Mouse (Mus musculus): ENCODE data around the gene Zfp3. TPM values are rescaled to one million over a fixed set of nuclear protein-coding genes. Genes with fewer than 3 reads are reported as not detected.
A peak's percentile ranks its signal among the peaks of the same experiment; 100 is the strongest.
"Not testable (repeated sequence)": the region's sequence is repeated elsewhere in the genome, so short reads cannot be mapped to it uniquely, and the experiment has no call there.

Zfp3 gene
- polyA plus RNA-seq, 1 experiment = 1.1 TPM

DNA sequence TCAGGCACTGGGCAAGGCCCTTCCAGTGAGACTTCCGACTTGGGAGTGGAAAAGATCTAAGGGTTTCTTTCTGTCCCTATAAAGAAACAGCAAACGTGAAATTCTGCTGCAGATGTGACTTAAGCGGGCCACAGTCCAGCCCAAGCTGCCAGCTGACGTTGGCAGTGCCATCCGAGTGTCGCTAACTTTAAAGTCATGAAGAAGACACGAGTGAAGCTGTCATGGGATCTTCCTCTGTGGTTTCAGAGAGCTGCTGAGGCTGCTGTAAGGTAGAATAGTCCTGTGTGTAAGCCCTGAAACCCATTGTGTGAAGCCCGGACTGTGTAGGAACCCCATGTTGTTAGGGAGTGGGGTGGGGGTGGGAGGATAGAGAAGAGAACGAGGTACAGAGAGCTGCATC, 1.4 kb upstream of the Zfp3 start:
- Histone ChIP-seq H3K36me3 (ENCODE audit: control insufficient read depth, insufficient read depth) (no peaks in the 10 kb centered on the region), H3K79me2 (ENCODE audit: control insufficient read depth, insufficient read depth) (no peaks in the 10 kb centered on the region), H3K4me3 (ENCODE audit: insufficient read depth, poor library complexity, severe bottlenecking) (no peak overlapping the region), H3K79me3 (ENCODE audit: low read depth) (no peaks in the 10 kb centered on the region), H3ac (ENCODE audit: control insufficient read depth, insufficient read length, low read depth) (no peak overlapping the region), H3K27me3 (ENCODE audit: control insufficient read depth, insufficient read depth, insufficient read length) (no peaks in the 10 kb centered on the region)
- TF ChIP-seq CTCF (IDR thresholded peaks at IDR 0.05; ENCODE audit: control insufficient read depth, insufficient read depth, insufficient read length) = no peak
- TF ChIP-seq CEBPB (IDR thresholded peaks at IDR 0.05; ENCODE audit: low read depth) = no peak
- TF ChIP-seq FOSL1 (IDR thresholded peaks at IDR 0.05; ENCODE audit: insufficient read depth, low read length, poor library complexity, severe bottlenecking) = no peak
- TF ChIP-seq MAX (IDR thresholded peaks at IDR 0.05) = no peak
- TF ChIP-seq MYOD1 (IDR thresholded peaks at IDR 0.05; ENCODE audit: control insufficient read depth, insufficient read length, low read depth) = no peak
- TF ChIP-seq USF1 (IDR thresholded peaks at IDR 0.05; ENCODE audit: low read depth) = no peak
- TF ChIP-seq MYOG (IDR thresholded peaks at IDR 0.05; ENCODE audit: control insufficient read depth, extremely low read depth, insufficient read length) = no peak

DNA sequence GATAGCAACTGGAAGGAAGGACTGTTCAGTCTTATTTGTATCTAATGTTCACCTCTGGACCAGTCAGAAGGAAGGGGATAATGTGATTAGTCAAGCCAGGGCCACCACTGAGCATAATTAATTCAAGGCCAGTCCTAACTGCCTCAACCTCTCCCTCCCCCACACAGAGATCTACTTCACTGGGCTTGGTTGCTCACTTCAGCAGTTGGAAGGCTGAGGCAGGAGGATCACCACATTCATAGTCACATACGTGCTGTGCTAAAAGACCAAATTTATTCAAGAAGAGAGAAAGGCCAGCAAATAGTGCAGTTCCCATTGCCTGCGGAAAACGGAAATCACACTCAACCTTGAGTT, 450 bp upstream of the Zfp3 start:
- no peaks in the 10 kb centered on the region for H3K79me3 ChIP-seq (ENCODE audit: low read depth)
- no peaks in the 10 kb centered on the region for H3K79me2 ChIP-seq (ENCODE audit: control insufficient read depth, insufficient read depth)
- no peak overlapping the region for H3K4me3 ChIP-seq (ENCODE audit: insufficient read depth, poor library complexity, severe bottlenecking)
- H3ac ChIP-seq (ENCODE audit: control insufficient read depth, insufficient read length, low read depth) = no peak overlapping the region
- no peak for TF ChIP-seq CTCF (IDR thresholded peaks at IDR 0.05; ENCODE audit: control insufficient read depth, insufficient read depth, insufficient read length)
- TF ChIP-seq MYOG (IDR thresholded peaks at IDR 0.05; ENCODE audit: control insufficient read depth, extremely low read depth, insufficient read length) = no peak
- no peak for TF ChIP-seq MYOD1 (IDR thresholded peaks at IDR 0.05; ENCODE audit: control insufficient read depth, insufficient read length, low read depth)
- no peak for TF ChIP-seq USF1 (IDR thresholded peaks at IDR 0.05; ENCODE audit: low read depth)
- H3K27me3 ChIP-seq (ENCODE audit: control insufficient read depth, insufficient read depth, insufficient read length) = no peaks in the 10 kb centered on the region
- H3K36me3 ChIP-seq (ENCODE audit: control insufficient read depth, insufficient read depth) = no peaks in the 10 kb centered on the region

DNA sequence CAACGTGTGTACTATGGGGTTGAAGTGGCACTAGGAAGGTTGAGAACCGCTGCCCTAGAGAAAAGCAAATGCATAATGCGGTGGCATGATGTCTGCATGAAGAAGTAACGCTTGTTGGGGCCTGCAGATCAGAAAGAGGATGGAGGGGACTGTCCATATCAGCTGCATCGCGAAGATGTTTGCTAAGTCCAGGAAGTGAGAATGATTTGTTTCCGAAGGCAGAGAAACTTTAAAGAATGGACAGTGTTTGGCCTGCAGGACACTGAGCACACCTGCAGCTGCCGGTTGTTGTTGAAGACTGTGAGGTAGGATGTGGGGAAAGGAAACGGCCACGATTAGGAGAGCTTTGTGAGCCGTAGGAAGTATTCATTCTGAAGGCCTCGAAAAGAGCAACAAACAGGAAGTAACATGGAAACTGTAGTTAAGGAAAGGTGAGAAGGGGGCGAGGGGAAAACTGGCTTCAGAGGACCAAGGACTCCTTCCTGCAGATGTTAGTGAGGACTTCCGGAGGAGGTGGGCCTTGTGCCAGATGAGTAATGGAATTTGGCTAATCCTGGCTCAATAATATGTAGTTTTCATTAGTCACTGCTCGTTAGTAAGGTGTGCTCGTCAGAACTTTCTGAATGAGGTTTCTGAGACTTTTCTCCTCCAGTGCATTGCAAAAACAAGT, 1.9 kb downstream of the Zfp3 start:
- no peaks in the 10 kb centered on the region for H3K27me3 ChIP-seq (ENCODE audit: control insufficient read depth, insufficient read depth, insufficient read length)
- H3K79me3 ChIP-seq (ENCODE audit: low read depth) = no peaks in the 10 kb centered on the region
- H3K4me3 ChIP-seq (ENCODE audit: insufficient read depth, poor library complexity, severe bottlenecking) = no peak overlapping the region
- H3K36me3 ChIP-seq (ENCODE audit: control insufficient read depth, insufficient read depth) = no peaks in the 10 kb centered on the region
- H3ac ChIP-seq (ENCODE audit: control insufficient read depth, insufficient read length, low read depth) = no peak overlapping the region
- no peaks in the 10 kb centered on the region for H3K79me2 ChIP-seq (ENCODE audit: control insufficient read depth, insufficient read depth)
- no peak for TF ChIP-seq MYOG (IDR thresholded peaks at IDR 0.05; ENCODE audit: control insufficient read depth, extremely low read depth, insufficient read length)

DNA sequence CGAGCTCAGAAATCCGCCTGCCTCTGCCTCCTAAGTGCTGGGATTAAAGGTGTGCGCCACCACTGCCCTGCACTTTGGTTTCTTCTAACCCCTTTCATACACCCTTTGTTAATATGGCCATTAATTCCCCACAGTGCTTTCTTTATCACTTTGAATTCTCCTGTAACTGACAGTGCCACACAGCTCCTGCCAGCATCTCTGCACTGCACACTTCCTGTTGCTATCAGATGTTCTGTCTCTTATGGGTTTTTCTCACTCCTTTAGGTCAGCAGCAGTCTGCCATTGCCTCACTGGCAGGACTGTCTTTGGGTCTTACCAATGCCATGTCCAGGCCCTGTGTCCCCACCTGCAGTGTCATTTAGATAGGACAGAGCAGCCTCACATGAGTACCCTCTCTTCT, 6.8 kb downstream of the Zfp3 start:
- no peak overlapping the region for H3K4me3 ChIP-seq (ENCODE audit: insufficient read depth, poor library complexity, severe bottlenecking)
- H3K27me3 ChIP-seq (ENCODE audit: control insufficient read depth, insufficient read depth, insufficient read length) = no peaks in the 10 kb centered on the region
- H3K79me2 ChIP-seq (ENCODE audit: control insufficient read depth, insufficient read depth) = no peaks in the 10 kb centered on the region
- TF ChIP-seq FOSL1 (IDR thresholded peaks at IDR 0.05; ENCODE audit: insufficient read depth, low read length, poor library complexity, severe bottlenecking) (no peak), MYOD1 (IDR thresholded peaks at IDR 0.05; ENCODE audit: control insufficient read depth, insufficient read length, low read depth) (no peak), MAX (IDR thresholded peaks at IDR 0.05) (no peak), CTCF (IDR thresholded peaks at IDR 0.05; ENCODE audit: control insufficient read depth, insufficient read depth, insufficient read length) (no peak), USF1 (IDR thresholded peaks at IDR 0.05; ENCODE audit: low read depth) (no peak), MYOG (IDR thresholded peaks at IDR 0.05; ENCODE audit: control insufficient read depth, extremely low read depth, insufficient read length) (no peak), CEBPB (IDR thresholded peaks at IDR 0.05; ENCODE audit: low read depth) (no peak)
- no peak overlapping the region for H3ac ChIP-seq (ENCODE audit: control insufficient read depth, insufficient read length, low read depth)
- no peaks in the 10 kb centered on the region for H3K79me3 ChIP-seq (ENCODE audit: low read depth)
- no peaks in the 10 kb centered on the region for H3K36me3 ChIP-seq (ENCODE audit: control insufficient read depth, insufficient read depth)

DNA sequence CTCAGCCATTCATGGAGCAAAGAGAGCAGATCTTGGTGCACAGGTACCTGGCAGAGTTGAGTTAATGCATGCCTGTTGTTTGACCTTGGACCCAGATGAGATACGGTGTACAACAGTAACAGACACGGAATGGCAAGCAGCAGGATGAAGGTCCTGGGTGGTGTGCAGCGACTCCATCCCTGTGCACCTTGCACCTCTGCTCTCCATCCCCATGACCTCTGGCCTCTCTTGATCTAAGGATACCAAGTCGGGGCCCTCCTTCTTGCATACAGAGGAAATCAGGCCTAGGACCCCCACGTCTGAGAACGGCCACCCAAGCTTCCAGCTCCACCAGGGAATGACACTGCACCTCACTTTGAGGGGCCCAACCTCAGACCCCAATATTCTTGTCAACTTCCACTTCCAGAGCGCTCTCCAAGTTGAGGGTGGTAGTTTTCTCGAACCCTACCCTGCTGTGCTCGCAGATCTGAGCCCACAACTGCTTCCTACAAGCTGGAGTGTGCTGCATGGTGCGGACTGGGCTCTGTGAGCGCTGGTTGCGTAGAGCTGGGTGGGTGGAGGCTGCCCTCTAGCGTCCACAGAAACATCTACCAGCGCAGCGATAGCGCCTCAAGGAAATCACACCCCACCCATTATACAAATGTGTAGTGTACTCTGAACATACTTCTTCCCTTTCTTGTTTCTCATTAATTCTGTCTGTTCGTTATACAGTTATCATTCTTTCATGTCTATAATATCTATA, 13.0 kb downstream of the Zfp3 start:
- no peak overlapping the region for H3K4me3 ChIP-seq (ENCODE audit: insufficient read depth, poor library complexity, severe bottlenecking)
- TF ChIP-seq CTCF (IDR thresholded peaks at IDR 0.05; ENCODE audit: control insufficient read depth, insufficient read depth, insufficient read length) (peak; percentile 87), CEBPB (IDR thresholded peaks at IDR 0.05; ENCODE audit: low read depth) (no peak), FOSL1 (IDR thresholded peaks at IDR 0.05; ENCODE audit: insufficient read depth, low read length, poor library complexity, severe bottlenecking) (no peak), MAX (IDR thresholded peaks at IDR 0.05) (no peak)
- no peaks in the 10 kb centered on the region for H3K79me2 ChIP-seq (ENCODE audit: control insufficient read depth, insufficient read depth)
- H3ac ChIP-seq (ENCODE audit: control insufficient read depth, insufficient read length, low read depth) = no peak overlapping the region
- H3K79me3 ChIP-seq (ENCODE audit: low read depth) = no peaks in the 10 kb centered on the region
- H3K36me3 ChIP-seq (ENCODE audit: control insufficient read depth, insufficient read depth) = no peaks in the 10 kb centered on the region
- H3K27me3 ChIP-seq (ENCODE audit: control insufficient read depth, insufficient read depth, insufficient read length) = no peaks in the 10 kb centered on the region

DNA sequence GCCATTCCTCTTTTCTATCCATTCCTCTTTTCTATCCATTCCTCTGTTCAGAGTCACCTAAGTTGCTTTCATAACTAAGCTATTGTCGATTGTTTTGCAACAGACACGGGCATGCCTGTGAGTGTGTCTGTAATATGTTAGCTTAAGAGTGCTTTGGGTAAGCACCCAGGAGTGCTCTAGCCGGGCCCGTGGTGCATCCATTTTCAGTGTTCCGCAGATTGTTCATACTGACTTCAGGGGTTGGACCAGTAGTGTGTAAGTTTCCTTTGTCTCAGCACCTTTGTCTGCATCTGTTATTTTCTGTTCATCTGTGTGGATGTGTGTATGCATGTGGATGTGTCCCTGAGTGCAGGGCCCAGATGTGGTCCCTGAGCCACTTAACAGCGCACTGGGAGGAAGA, 13.6 kb downstream of the Zfp3 start:
- H3K79me2 ChIP-seq (ENCODE audit: control insufficient read depth, insufficient read depth) = no peaks in the 10 kb centered on the region
- H3K4me3 ChIP-seq (ENCODE audit: insufficient read depth, poor library complexity, severe bottlenecking) = no peak overlapping the region
- no peaks in the 10 kb centered on the region for H3K36me3 ChIP-seq (ENCODE audit: control insufficient read depth, insufficient read depth)
- no peaks in the 10 kb centered on the region for H3K79me3 ChIP-seq (ENCODE audit: low read depth)
- TF ChIP-seq MYOG (IDR thresholded peaks at IDR 0.05; ENCODE audit: control insufficient read depth, extremely low read depth, insufficient read length) (no peak), CTCF (IDR thresholded peaks at IDR 0.05; ENCODE audit: control insufficient read depth, insufficient read depth, insufficient read length) (no peak), MAX (IDR thresholded peaks at IDR 0.05) (no peak), FOSL1 (IDR thresholded peaks at IDR 0.05; ENCODE audit: insufficient read depth, low read length, poor library complexity, severe bottlenecking) (no peak), USF1 (IDR thresholded peaks at IDR 0.05; ENCODE audit: low read depth) (no peak), CEBPB (IDR thresholded peaks at IDR 0.05; ENCODE audit: low read depth) (no peak), MYOD1 (IDR thresholded peaks at IDR 0.05; ENCODE audit: control insufficient read depth, insufficient read length, low read depth) (no peak)
- no peak overlapping the region for H3ac ChIP-seq (ENCODE audit: control insufficient read depth, insufficient read length, low read depth)
- no peaks in the 10 kb centered on the region for H3K27me3 ChIP-seq (ENCODE audit: control insufficient read depth, insufficient read depth, insufficient read length)

DNA sequence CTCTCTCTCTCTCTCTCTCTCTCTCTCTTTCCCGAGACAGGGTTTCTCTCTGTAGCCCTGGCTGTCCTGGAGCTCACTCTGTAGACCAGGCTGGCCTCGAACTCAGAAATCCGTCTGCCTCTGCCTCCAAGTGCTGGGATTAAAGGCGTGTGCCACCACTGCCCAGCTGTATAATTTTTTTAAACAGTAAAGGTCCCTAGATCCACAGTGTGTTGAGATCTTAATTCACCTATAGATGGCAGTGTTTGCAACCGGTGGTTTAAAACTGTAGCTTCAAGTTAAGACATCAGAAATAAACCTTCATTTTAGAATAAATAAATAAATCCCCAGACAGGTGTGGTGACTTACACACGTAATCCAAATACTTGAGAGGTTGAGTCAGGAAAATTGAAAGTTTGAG, 14.0 kb downstream of the Zfp3 start:
- not testable (repeated sequence) for H3K79me3 ChIP-seq (ENCODE audit: low read depth); H3ac ChIP-seq (ENCODE audit: control insufficient read depth, insufficient read length, low read depth); H3K79me2 ChIP-seq (ENCODE audit: control insufficient read depth, insufficient read depth); H3K27me3 ChIP-seq (ENCODE audit: control insufficient read depth, insufficient read depth, insufficient read length); H3K4me3 ChIP-seq (ENCODE audit: insufficient read depth, poor library complexity, severe bottlenecking); H3K36me3 ChIP-seq (ENCODE audit: control insufficient read depth, insufficient read depth)

Data from C2C12 (cell line).